Mouse (Mus musculus) forebrain, embryonic 10.5 days (tissue): ENCODE data around the gene Zscan5b. TPM values are rescaled to one million over a fixed set of nuclear protein-coding genes. Genes with fewer than 3 reads are reported as not detected.

Experiments
- DNase-seq: peaks from one replicate; pipeline ENCODE4 v3.0.0-alpha.2; 2017; ENCODE audit warnings: low spot score; ENCODE audit errors: extremely low spot score
- H3K27ac ChIP-seq: fragments of 300-500 bp; sonication (generic); 2 replicates; pipeline ENCODE4 v1.5.1; 2016; ENCODE audit warnings: mild to moderate bottlenecking
- H3K27me3 ChIP-seq: fragments of 300-500 bp; sonication (generic); 2 replicates; pipeline ENCODE4 v1.6.1; 2016; ENCODE audit warnings: mild to moderate bottlenecking; ENCODE audit not compliant: poor library complexity, severe bottlenecking
- H3K36me3 ChIP-seq: fragments of 300-500 bp; sonication (generic); replicated peaks from 2 replicates; pipeline ENCODE4 v1.6.1; 2016; ENCODE audit warnings: mild to moderate bottlenecking, moderate library complexity
- H3K4me1 ChIP-seq: fragments of 300-500 bp; sonication (generic); 2 replicates; pipeline ENCODE4 v1.6.1; 2016
- H3K4me3 ChIP-seq: fragments of 300-500 bp; sonication (generic); 2 replicates; pipeline ENCODE4 v1.5.1; 2016; ENCODE audit warnings: mild to moderate bottlenecking, moderate library complexity
- H3K9me3 ChIP-seq: fragments of 300-500 bp; sonication (generic); 2 replicates; pipeline ENCODE4 v1.6.1; 2016; ENCODE audit warnings: mild to moderate bottlenecking, moderate library complexity
- WGBS: fragments of 180-500 bp; shearing (Covaris S2); methylation state at CpG from one replicate; pipeline ENCODE4 v1.1.7; 2016; 5-methylcytosine and 5-hydroxymethylcytosine counted together
- polyA plus RNA-seq: library from polyadenylated mRNA; unstranded; fragments of >200 nt; fragmentation: Nextera tagmentation; extraction: Ambion mirVana; gene quantifications from 2 replicates; pipeline ENCODE4 v1.2.1, GENCODE M21; 2016

The Zscan5b gene
- polyA plus RNA-seq, 1 experiment from 2014 or later, result not detected

DNA sequence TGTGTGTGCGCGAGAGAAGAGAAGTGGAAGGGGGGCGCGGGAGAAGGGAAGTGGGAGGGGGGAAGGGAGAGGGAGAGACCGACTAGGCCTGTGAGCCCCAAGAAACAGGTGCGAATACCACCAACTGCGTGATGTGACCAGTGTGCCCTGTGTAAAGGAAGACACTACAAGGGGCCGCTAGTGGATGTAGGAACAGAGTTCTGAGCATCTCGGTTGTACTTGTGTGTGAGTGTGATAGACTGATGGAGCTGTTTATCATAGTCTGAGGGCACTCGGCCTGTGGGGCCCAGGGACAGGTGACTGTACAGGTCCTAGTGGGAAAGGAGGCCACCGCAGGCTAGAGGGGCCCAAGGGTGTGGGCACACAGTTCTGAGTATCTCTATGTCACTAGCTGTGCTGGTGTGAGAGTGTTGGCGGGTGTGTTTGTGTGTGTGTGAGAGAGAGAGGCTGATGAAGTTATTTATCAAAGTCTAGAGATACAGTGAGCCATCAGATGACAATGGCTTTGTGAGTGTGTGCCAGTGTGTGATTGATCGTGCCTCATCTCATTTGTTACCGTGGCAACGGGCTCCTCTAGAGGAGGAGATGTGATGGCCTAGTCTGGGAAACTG lies 64.9 kb downstream of the Zscan5b start:
- Histone ChIP-seq H3K4me3 (peak overlapping the region; percentile 55), H3K4me1 (peaks cover 26% of the 10 kb centered on the region), H3K9me3 (no peaks in the 10 kb centered on the region), H3K36me3 (no peaks in the 10 kb centered on the region), H3K27me3 (no peaks in the 10 kb centered on the region), H3K27ac (peak overlapping the region; percentile 81)
- 38% methylated on average over 15 of the region's 15 CpGs for WGBS
- peak; percentile 16 for DNase-seq

Other genes with a start within 250 kb of the Zscan5b start
- not detected in 2 replicates for gene Vmn1r65, start 211.3 kb upstream of the Zscan5b start, polyA plus RNA-seq
- not detected in 2 replicates for gene Nlrp4c, start 177.1 kb upstream of the Zscan5b start, polyA plus RNA-seq
- 23.7 and 24.4 TPM in 2 replicates for gene Zfp787, start 66.3 kb upstream of the Zscan5b start, polyA plus RNA-seq
- gene Zfp444, start 50.1 kb upstream of the Zscan5b start, polyA plus RNA-seq, result 69.8 and 78.2 TPM in 2 replicates
- gene Galp, start 25.2 kb upstream of the Zscan5b start, polyA plus RNA-seq, result not detected in 2 replicates
- not detected in 2 replicates for gene Epp13, start 30.4 kb downstream of the Zscan5b start, polyA plus RNA-seq
- 6.3 and 6.6 TPM in 2 replicates for gene Zfp667, start 64.3 kb downstream of the Zscan5b start, polyA plus RNA-seq
- gene Zfp583, start 109.0 kb downstream of the Zscan5b start, polyA plus RNA-seq, result 6.0 and 6.8 TPM in 2 replicates
- gene Gm3854, start 121.5 kb downstream of the Zscan5b start, polyA plus RNA-seq, result 2.7 and 3.4 TPM in 2 replicates
- gene Zfp78, start 141.0 kb downstream of the Zscan5b start, polyA plus RNA-seq, result 1.9 and 2.1 TPM in 2 replicates
- gene Zfp28, start 161.0 kb downstream of the Zscan5b start, polyA plus RNA-seq, result 9.3 and 10.9 TPM in 2 replicates
- gene Smim17, start 176.4 kb downstream of the Zscan5b start, polyA plus RNA-seq, result 0.34 and 0.90 TPM in 2 replicates
- gene Gm20715, start 188.0 kb downstream of the Zscan5b start, polyA plus RNA-seq, result not detected in 2 replicates
- not detected in 2 replicates for gene Olfr1344, start 216.4 kb downstream of the Zscan5b start, polyA plus RNA-seq
- not detected in 2 replicates for gene Olfr1336, start 233.9 kb downstream of the Zscan5b start, polyA plus RNA-seq
- not detected in 2 replicates for gene Olfr1346, start 244.8 kb downstream of the Zscan5b start, polyA plus RNA-seq